Mouse (Mus musculus) ES-Bruce4 (cell line): ENCODE results near the gene Tnks2.

Source experiments
- CTCF ChIP-seq: IDR thresholded peaks from one replicate; pipeline ENCODE4 v1.8.1; 2011; ENCODE audit warnings: low read depth, low read length
- EP300 ChIP-seq: IDR thresholded peaks from 2 replicates; pipeline ENCODE4 v1.6.1; 2011; ENCODE audit warnings: low read depth, low read length; ENCODE audit not compliant: insufficient read depth
- POLR2A ChIP-seq: IDR thresholded peaks from one replicate; pipeline ENCODE4 v1.8.1; 2011; ENCODE audit warnings: low read length; ENCODE audit not compliant: insufficient read depth

DNA sequence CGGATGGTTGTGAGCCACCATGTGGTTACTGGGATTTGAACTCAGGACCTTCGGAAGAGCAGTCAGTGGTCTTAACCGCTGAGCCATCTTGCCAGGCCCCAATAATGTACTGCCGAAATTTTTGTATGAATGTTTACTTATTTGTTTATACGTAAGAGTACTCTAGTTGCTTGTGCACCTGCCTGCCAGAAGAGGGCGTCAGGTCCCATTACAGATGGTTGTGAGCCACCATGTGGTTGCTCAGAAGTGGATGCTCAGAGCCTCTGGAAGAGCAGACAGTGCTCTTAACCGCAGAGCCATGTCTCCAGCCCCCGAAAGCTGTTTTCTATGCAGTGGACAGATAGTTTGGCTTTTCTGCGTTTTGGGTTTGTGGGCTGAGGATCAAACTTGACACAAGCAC is 63.7 kb downstream of the Tnks2 start:
- peak; percentile 73 for TF ChIP-seq CTCF
- TF ChIP-seq EP300: no peak
- no peak for TF ChIP-seq POLR2A
